Mouse (Mus musculus): ENCODE results near the gene Ccdc157. TPM values are rescaled to one million over a fixed set of nuclear protein-coding genes. Genes with fewer than 3 reads are reported as not detected.

The Ccdc157 gene
- polyA plus RNA-seq, 1 experiment from 2014 or later, result 2.6 TPM

DNA sequence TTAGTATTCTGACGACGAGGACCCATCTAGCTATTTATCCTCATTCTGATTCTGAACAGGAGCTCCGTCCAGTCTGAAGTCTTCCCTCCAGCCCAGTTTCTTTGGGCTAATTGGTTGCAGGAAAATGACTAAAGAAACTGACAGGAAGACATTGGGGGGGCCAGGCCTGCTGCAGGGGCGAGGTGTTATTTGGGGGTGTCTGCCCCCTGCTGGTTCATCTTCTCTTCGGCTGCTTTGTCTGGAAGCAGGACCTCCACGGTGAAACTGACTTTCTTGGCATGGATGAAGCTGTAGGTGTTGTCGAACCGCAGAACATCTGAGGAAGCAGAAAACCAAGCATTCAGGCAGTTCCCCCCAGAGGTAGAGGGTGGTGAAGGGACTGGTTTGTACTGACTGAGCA lies 62.0 kb downstream of the Ccdc157 start:
- no peaks in the 10 kb centered on the region for H3K27me3 ChIP-seq (ENCODE audit: control insufficient read depth, insufficient read depth, low read length)
- no peak overlapping the region for H3K4me2 ChIP-seq

DNA sequence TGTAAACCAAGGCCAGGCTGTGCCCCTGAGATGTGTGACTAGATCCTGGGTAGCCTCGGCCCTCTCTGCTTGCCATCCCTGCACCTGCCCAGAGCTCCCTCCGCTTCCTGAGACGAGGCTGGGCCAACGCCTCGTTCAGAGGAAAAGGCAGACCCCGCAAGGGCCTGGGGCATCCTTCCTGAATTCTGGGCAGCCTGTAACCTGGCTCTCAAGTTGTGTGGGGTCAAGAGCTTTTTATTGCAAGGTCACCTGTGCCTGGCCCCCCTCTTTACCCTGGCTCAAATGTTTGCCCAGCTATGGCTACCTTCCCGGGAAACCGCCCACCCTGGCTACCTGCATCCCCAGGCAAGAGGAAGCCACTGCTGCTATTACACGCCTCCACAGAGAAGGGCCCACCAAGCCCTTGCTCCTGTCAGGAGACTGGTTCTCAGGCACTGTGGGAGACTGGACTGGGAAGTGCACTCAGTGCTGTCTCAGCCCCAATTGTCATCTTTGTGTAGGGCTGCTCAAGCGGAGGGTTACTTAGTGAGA lies 62.9 kb downstream of the Ccdc157 start:
- no peak for ATAC-seq (replicated peaks; ENCODE audit: insufficient number of reproducible peaks, low FRiP score, low TSS enrichment)
- Histone ChIP-seq H3K27ac (ENCODE audit: low read depth, low read length) (peak overlapping the region; percentile 92), H3K36me3 (ENCODE audit: control insufficient read depth, insufficient read depth, low read length) (no peaks in the 10 kb centered on the region; the same call in 1 of the 2 replicates), H3K4me1 (ENCODE audit: control insufficient read depth, insufficient read depth, low read length) (peaks cover 19% of the 10 kb centered on the region; the same call in 1 of the 2 replicates), H3K9ac (ENCODE audit: low read depth, low read length) (peak overlapping the region; percentile 92), H3K27me3 (ENCODE audit: control insufficient read depth, insufficient read depth, low read length) (no peaks in the 10 kb centered on the region), H3K9me3 (replicated peaks; ENCODE audit: control insufficient read depth, low read length) (no peaks in the 10 kb centered on the region), H3K4me3 (ENCODE audit: low read depth, low read length) (peak overlapping the region; percentile 61), H3K4me2 (peak overlapping the region; percentile 95)
- whole genome bisulfite sequencing (ENCODE audit: insufficient replicate concordance), result 33% methylated on average over 10 of the region's 10 CpGs

More for the DNA sequence above, 62.0 kb downstream of the Ccdc157 start:
- ATAC-seq (replicated peaks; ENCODE audit: insufficient number of reproducible peaks, low FRiP score, low TSS enrichment), result no peak
- Histone ChIP-seq H3K4me1 (ENCODE audit: control insufficient read depth, insufficient read depth, low read length) (peaks cover 19% of the 10 kb centered on the region; the same call in 1 of the 2 replicates), H3K4me3 (ENCODE audit: low read depth, low read length) (no peak overlapping the region), H3K9me3 (replicated peaks; ENCODE audit: control insufficient read depth, low read length) (no peaks in the 10 kb centered on the region), H3K9ac (ENCODE audit: low read depth, low read length) (no peak overlapping the region), H3K36me3 (ENCODE audit: control insufficient read depth, insufficient read depth, low read length) (no peaks in the 10 kb centered on the region; the same call in 1 of the 2 replicates), H3K27ac (ENCODE audit: low read depth, low read length) (no peak overlapping the region)
- 68% methylated on average over 8 of the region's 8 CpGs for WGBS (ENCODE audit: insufficient replicate concordance)

DNA sequence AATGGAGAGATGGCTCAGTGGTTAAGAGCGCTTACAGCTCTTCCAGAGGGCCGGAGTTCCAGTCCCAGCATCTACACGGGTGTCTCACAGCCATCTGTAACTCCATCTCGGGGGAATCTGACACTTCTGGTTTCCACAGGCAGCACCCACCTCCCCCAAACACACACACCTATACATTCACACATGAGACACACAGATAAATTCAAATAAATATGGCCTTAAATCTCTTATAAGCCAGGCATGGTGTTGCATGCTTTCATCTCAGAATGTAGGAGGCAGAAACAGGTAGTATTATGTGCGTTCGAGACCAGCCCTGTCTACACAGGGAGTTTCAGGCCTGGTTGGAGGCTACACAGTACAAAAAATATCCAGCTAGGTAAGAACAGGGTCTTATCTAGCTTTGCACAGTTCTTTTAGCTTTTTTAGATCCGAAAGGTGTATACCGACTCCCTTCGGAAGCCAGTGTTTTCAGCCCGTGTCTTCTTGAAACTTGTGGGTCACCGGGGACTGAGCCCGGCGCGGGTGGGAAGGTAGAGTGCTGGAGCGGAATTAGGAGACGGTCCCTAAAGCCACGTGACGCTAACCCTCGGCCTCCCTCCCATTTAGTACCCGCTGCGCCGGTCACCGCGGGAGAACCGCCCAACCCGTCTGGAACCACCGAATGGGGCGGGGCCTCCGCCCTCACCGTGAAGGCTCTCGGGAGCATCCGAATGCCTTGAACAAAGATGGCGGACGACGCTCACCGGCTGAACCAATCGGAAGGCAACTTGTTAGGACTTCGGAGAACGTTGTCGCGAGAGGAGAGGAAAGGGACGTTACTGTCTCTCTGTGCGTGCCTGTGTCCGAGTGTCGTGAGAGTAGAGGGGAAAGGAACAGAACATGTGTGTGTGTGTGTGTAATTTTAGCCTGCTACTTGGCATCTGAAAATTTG lies 63.8 kb downstream of the Ccdc157 start:
- WGBS (ENCODE audit: insufficient replicate concordance), result 3% methylated on average over 45 of the region's 45 CpGs
- peaks cover 8% of the 10 kb centered on the region for H3K36me3 ChIP-seq (ENCODE audit: control insufficient read depth, insufficient read depth, low read length)

DNA sequence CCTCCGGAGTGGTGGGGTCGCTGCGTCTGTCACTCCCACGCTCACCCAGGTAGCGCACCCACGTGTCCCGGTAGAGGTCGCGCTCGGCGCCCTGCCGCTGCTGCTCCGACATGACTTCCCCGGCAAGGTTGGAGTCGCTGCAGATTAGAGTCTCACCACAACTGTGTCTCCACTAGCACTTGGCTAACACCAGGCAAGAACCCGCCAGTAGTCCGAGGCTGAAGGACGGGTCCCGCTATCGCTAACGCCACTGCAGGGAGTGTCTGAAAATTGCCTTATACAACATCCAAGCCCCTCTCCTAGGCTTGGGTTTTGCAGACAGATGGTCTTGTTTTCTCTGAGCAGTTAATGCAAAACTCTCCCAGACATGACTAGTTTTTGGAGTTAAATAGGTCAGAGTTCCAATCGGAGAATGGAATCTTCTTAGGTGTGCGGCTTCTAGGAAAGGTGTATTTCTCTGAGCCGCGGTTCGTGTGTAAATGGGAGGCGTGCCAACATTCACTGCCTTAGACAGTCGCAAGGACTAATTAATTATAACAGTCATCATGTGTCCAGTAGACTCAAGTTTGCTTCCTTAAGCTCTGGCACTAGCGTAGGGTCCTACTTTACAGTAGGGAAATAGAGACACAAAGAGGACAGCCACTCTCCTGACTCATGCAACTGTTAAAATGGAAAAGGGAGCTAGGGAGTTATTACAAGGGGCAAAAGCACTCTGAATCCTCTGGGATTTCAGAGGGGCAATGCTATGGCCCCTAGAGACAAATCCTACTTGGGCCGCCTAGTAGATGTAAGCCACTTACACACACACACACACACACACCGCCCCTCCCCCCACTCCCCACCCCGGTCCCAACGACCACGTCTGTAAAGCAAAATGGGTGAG lies 64.7 kb downstream of the Ccdc157 start, which contains the start of gene Mtfp1:
Gene Mtfp1, minus strand, starts transcription at position 275 of the 883 bp plus-strand sequence.
- H3K36me3 ChIP-seq (ENCODE audit: control insufficient read depth, insufficient read depth, low read length), result peaks cover 16% of the 10 kb centered on the region
- peak within 1 kb of the TSS; percentile 92 for H3K9ac ChIP-seq (ENCODE audit: low read depth, low read length)
- H3K27me3 ChIP-seq (ENCODE audit: control insufficient read depth, insufficient read depth, low read length), result no peaks in the 10 kb centered on the region
- peaks cover 4% of the 10 kb centered on the region; the same call in 1 of the 2 replicates for H3K9me3 ChIP-seq (replicated peaks; ENCODE audit: control insufficient read depth, low read length)
- peak within 1 kb of the TSS; percentile 61 for H3K4me3 ChIP-seq (ENCODE audit: low read depth, low read length)
- peaks cover 19% of the 10 kb centered on the region; the same call in 1 of the 2 replicates for H3K4me1 ChIP-seq (ENCODE audit: control insufficient read depth, insufficient read depth, low read length)
- peak within 1 kb of the TSS; percentile 92 for H3K27ac ChIP-seq (ENCODE audit: low read depth, low read length)
- WGBS (ENCODE audit: insufficient replicate concordance), result 7% methylated on average over 34 of the region's 34 CpGs
- ATAC-seq (replicated peaks; ENCODE audit: insufficient number of reproducible peaks, low FRiP score, low TSS enrichment), result peak; percentile 19; the same call in 1 of the 2 replicates
- H3K4me2 ChIP-seq, result peak within 1 kb of the TSS; percentile 95

More for the DNA sequence above, 63.8 kb downstream of the Ccdc157 start:
- Histone ChIP-seq H3K4me2 (peak overlapping the region; percentile 95), H3K9me3 (replicated peaks; ENCODE audit: control insufficient read depth, low read length) (no peaks in the 10 kb centered on the region), H3K4me3 (ENCODE audit: low read depth, low read length) (peak overlapping the region; percentile 61), H3K27me3 (ENCODE audit: control insufficient read depth, insufficient read depth, low read length) (no peaks in the 10 kb centered on the region), H3K4me1 (ENCODE audit: control insufficient read depth, insufficient read depth, low read length) (peaks cover 19% of the 10 kb centered on the region; the same call in 1 of the 2 replicates), H3K9ac (ENCODE audit: low read depth, low read length) (peak overlapping the region; percentile 92), H3K27ac (ENCODE audit: low read depth, low read length) (peak overlapping the region; percentile 92)
- peak; percentile 94 for ATAC-seq (replicated peaks; ENCODE audit: insufficient number of reproducible peaks, low FRiP score, low TSS enrichment)

DNA sequence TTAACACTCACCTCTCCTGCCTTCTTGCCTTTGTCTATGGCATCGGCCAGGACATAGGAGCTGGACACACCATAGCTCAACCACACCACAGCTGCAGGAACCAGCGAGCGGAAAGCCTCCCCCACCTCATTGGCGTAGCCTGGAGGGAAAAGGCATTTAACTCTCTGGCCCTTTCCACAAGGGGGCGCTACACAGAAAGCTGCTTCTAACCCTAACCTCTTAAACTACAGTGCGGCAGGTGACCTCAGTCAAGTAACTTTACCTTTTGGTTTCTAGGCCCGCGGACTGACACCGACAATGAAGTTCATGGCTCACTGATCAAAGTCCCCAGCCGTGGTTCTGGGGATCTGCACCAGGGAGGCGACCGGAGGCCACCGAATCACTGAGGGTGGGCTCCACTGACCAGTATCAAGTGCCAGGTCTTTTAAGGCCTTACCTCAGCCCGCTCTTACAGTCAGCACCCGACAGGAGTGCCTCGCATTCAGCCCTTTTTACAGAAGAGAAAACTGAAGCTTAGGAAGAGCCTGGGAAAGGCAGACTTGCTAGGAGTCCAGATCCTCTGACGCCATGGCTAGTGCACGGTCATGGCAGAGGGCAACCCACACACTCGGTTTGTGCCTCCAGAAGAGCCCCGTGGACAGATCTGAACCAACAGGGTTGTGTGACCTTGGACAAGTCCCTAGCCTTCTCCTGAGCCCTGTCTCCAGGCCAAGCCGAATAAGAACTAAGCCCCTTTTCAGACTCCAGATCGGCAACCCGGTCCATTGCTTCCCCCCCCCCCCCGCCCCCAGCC lies 65.5 kb downstream of the Ccdc157 start:
- H3K36me3 ChIP-seq (ENCODE audit: control insufficient read depth, insufficient read depth, low read length), result peaks cover 16% of the 10 kb centered on the region
- peaks cover 4% of the 10 kb centered on the region; the same call in 1 of the 2 replicates for H3K9me3 ChIP-seq (replicated peaks; ENCODE audit: control insufficient read depth, low read length)
- no peaks in the 10 kb centered on the region for H3K27me3 ChIP-seq (ENCODE audit: control insufficient read depth, insufficient read depth, low read length)
- peak overlapping the region; percentile 92 for H3K27ac ChIP-seq (ENCODE audit: low read depth, low read length)
- H3K4me2 ChIP-seq, result peak overlapping the region; percentile 95
- peak overlapping the region; percentile 92 for H3K9ac ChIP-seq (ENCODE audit: low read depth, low read length)
- H3K4me1 ChIP-seq (ENCODE audit: control insufficient read depth, insufficient read depth, low read length), result peaks cover 19% of the 10 kb centered on the region; the same call in 1 of the 2 replicates
- no peak; the same call in 1 of the 2 replicates for ATAC-seq (replicated peaks; ENCODE audit: insufficient number of reproducible peaks, low FRiP score, low TSS enrichment)
- WGBS (ENCODE audit: insufficient replicate concordance), result 11% methylated on average over 22 of the region's 24 CpGs
- H3K4me3 ChIP-seq (ENCODE audit: low read depth, low read length), result peak overlapping the region; percentile 61

DNA sequence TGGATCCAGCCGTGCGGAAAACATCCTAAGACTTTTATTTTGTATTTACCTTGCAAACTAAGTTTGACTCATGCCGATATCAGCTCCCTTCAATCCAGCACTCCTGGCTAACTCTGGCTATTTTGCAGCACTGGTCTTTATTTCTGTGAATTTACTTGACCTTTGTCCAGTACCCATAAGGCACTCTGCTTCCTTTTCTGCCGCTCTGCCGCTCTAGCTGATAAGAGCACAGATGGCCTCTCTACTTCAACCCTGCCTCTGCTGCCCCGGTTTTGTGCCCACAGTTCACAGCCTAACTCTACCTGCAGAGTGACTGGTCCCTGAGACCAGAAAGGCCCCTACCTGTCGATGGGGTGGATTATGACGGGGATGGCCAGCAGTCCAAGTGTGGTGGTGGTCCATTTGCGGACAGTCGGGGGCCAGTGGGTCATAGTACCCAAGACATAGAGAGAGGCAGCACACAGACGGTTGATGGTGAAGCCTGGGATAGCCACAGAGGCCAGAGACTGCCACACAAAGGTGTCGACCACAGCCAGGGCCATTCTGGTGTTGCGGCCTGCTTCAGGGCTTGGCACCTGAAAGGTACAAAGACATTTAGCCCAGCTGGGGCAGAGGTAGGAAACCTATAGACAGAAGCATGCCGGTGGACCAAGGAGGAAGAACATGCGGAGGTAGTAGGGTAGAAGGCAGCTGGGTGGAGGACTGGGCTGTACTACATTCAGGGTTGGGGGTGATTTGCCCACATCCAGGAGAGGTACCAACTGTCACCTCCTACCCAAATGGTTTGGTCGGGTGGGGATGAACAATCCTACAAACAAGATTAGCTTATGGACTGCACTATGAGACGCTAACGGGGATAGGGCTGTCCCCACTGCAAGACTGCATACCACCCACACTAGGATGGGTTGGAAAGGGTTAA lies 66.4 kb downstream of the Ccdc157 start:
- ATAC-seq (replicated peaks; ENCODE audit: insufficient number of reproducible peaks, low FRiP score, low TSS enrichment), result no peak
- H3K4me1 ChIP-seq (ENCODE audit: control insufficient read depth, insufficient read depth, low read length), result peaks cover 19% of the 10 kb centered on the region; the same call in 1 of the 2 replicates
- peaks cover 16% of the 10 kb centered on the region for H3K36me3 ChIP-seq (ENCODE audit: control insufficient read depth, insufficient read depth, low read length)
- H3K27me3 ChIP-seq (ENCODE audit: control insufficient read depth, insufficient read depth, low read length), result no peaks in the 10 kb centered on the region
- peak overlapping the region; percentile 61 for H3K4me3 ChIP-seq (ENCODE audit: low read depth, low read length)
- H3K4me2 ChIP-seq, result peak overlapping the region; percentile 95
- H3K27ac ChIP-seq (ENCODE audit: low read depth, low read length), result no peak overlapping the region
- H3K9me3 ChIP-seq (replicated peaks; ENCODE audit: control insufficient read depth, low read length), result peaks cover 4% of the 10 kb centered on the region; the same call in 1 of the 2 replicates
- WGBS (ENCODE audit: insufficient replicate concordance), result 74% methylated on average over 18 of the region's 18 CpGs
- no peak overlapping the region for H3K9ac ChIP-seq (ENCODE audit: low read depth, low read length)
